Mouse (Mus musculus): ENCODE measurements around the gene Syt2. TPM values are rescaled to one million over a fixed set of nuclear protein-coding genes. Genes with fewer than 3 reads are reported as not detected.

Gene Syt2
- total RNA-seq, 2 experiments from 2014 or later: 35.2 to 36.0 TPM

- DNase-seq (ENCODE audit: low spot score in 2 of 2): no peak
- intact Hi-C loops (cut with DNase I): no loop called here
These were observed 76.4 kb downstream of the Syt2 start for GRCm38 (mm10) chr1:134722891-134723290.

- intact Hi-C loops (cut with DNase I): no loop called here
- peak; percentile 40 to 49 for DNase-seq (ENCODE audit: low spot score in 2 of 2)
These were observed 78.8 kb downstream of the Syt2 start for GRCm38 (mm10) chr1:134725276-134725675.

DNA sequence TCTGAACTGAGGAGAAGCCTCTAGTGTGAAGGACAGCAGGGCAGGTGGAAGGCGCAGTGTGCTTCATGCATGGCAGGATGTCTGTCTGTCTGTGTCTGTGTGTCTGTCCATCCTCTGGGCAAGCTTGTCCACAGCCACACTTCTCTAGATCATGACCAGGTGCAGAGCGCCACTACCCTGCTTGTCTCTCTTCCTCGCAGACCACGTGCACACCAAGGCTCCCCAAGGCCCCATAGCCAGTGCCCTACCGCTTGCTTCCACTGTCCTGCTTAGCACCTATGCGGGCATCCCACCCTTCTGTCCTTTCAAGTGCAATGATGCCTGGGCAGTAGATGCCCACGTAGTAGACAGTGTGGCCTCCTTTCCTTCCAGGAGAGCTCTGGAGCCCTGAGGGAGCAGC lies 80.0 kb downstream of the Syt2 start:
- DNase-seq (ENCODE audit: low spot score in 2 of 2): no peak
- intact Hi-C loops (cut with DNase I): no loop called here

- intact Hi-C loops (cut with DNase I): no loop called here
- no peak for DNase-seq (ENCODE audit: low spot score in 2 of 2)
These were observed 80.8 kb downstream of the Syt2 start for GRCm38 (mm10) chr1:134727256-134727655.

- intact Hi-C loops (cut with DNase I): no loop called here
- DNase-seq (ENCODE audit: low spot score in 2 of 2): no peak
These were observed 87.2 kb downstream of the Syt2 start for GRCm38 (mm10) chr1:134733659-134734058.

GRCm38 (mm10) chr1:134737463-134737862 lies 91.0 kb downstream of the Syt2 start:
- no peak for DNase-seq (ENCODE audit: low spot score in 2 of 2)
- intact Hi-C loops (cut with DNase I): no loop called here

GRCm38 (mm10) chr1:134741433-134741832 lies 95.0 kb downstream of the Syt2 start:
- peak; percentile 39 to 42 for DNase-seq (ENCODE audit: low spot score in 2 of 2)
- intact Hi-C loops (cut with DNase I): loop anchor here (10.0 kb wide), 1 partner anchor 83 kb away; no protein-coding TSS in a partner anchor

DNA sequence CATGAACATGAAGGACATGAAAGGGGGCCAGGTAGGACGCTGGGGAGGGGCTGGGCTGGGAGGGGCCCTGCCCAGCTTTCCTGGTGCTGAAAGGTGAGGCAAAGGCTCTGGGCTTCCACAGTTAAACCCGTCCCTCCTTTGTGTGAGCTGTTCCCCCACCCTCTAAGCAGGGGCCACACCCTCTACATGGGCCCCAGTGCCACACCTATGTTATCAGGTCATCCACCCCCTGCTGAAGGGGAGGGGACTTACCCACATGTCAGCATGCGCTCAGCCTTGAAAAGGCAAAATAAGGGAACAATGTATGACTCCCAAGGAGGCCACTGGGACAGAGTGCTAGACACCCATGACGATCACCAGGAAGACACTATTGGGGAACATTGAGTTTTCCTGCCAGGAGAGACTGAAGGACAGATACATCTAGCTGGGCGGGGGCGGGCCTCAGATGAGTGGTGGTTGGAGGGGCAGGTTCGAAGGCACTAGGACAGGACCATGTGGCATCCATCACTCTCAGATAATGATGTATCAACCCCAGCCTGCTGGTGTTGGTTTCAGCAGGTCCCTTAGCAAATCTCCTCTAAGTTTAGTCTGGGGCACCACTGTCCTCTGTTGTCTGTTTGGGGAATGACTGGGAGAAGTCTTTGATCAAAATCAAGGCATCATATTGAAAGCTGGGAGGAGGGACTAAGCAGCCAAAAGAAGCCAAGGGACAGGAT lies 95.6 kb downstream of the Syt2 start:
- intact Hi-C loops (cut with DNase I): loop anchor here (10.0 kb wide), 1 partner anchor 83 kb away; no protein-coding TSS in a partner anchor
- no peak for DNase-seq (ENCODE audit: low spot score in 2 of 2)

GRCm38 (mm10) chr1:134745648-134746047 lies 99.2 kb downstream of the Syt2 start:
- intact Hi-C loops (cut with DNase I): loop anchor here (5.0 to 10.0 kb wide), 2 partner anchors 79 to 107 kb away; no protein-coding TSS in a partner anchor
- DNase-seq (ENCODE audit: low spot score in 2 of 2): no peak

DNA sequence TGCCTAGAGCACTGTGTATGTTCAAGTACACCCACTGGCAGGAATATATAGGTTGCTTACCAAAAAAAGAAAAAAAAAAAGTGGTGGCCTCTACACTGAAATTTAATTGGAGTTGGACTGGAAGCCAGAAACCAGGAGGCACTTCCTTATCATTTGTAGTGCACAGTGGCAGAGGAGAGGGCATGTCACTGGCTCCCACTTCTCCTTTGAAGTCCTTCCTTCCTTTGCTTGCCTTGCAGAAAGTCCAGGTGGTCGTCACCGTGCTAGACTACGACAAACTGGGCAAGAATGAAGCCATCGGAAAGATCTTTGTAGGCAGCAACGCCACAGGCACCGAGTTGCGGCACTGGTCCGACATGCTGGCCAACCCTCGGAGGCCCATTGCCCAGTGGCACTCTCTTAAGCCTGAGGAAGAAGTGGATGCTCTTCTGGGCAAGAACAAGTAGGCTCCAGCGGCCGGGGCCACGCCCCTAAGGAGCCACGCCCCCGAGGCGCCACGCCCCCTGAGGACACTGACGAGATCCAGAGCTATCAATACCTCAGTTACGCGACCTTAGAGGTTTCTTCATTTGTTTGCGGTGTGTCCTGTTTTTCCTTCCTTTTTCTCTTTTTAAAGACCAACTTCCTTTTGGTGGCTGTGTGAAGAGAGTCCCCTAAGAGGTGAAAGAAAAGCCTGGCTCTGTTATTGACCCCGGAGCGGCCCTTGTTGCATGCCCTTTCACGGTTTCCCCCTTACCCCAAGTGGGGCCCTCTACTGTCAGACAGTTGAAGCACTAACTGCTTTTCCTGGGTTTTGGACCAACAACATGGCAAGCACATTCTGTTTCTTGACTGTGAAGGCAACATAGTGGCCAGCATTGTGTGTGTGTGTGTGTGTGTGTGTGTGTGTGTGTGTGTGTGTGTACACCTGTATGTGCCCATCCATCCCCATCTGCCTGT lies 101.0 kb downstream of the Syt2 start:
- DNase-seq (ENCODE audit: low spot score in 2 of 2): no peak
- intact Hi-C loops (cut with DNase I): loop anchor here (5.0 to 10.0 kb wide), 2 partner anchors 77 to 105 kb away; no protein-coding TSS in a partner anchor

- DNase-seq (ENCODE audit: low spot score in 2 of 2): no peak
- intact Hi-C loops (cut with DNase I): loop anchor here (5.0 to 10.0 kb wide), 2 partner anchors 75 to 102 kb away; no protein-coding TSS in a partner anchor
These were observed 103.4 kb downstream of the Syt2 start for GRCm38 (mm10) chr1:134749889-134750288.

- DNase-seq (ENCODE audit: low spot score in 2 of 2): no peak
- intact Hi-C loops (cut with DNase I): no loop called here
These were observed 106.0 kb downstream of the Syt2 start for GRCm38 (mm10) chr1:134752447-134752846.

DNA sequence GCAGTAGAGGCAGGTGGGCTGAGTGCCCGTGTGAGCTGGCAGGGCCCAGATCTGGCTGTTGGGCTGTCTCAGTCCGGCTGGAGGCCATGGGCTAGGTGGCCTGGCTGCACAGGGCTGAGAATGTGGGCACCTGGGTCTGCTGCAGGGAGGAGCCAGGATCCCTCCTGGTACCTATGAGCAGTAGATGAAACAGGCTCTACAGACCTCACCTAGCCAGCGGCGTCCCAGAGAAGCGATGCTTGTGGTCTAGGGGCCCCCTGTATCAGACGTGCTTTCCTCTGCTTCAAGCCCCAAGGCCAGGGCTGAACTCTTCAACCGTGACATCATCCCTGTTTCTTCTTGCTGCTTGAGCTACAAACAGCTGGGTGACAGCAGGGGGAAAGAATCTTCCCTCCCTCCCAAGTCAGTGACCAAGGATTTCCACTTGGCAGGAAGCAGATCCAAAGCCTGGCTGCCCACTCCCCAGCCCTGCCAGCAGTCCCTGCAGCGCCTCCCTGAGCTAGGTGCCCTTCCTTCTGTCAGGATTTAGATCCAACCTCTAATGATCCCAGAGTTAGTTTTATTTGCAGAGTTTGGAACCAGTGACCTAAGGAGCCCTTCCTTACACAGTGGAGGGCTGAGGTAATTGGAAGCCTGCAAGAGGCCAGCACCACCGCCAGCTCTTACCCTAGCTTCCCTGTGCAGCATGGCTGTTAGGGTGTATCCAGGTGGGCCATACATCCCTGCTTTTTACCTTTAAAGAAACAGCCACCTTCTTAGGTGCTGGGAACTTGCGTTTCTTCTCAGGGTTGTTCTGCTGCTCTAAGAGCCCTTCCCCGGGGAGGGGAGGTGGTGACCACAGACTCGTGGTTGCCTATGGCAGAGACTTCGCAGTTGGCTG lies 107.5 kb downstream of the Syt2 start:
- intact Hi-C loops (cut with DNase I): no loop called here
- DNase-seq (ENCODE audit: low spot score in 2 of 2): no peak

DNA sequence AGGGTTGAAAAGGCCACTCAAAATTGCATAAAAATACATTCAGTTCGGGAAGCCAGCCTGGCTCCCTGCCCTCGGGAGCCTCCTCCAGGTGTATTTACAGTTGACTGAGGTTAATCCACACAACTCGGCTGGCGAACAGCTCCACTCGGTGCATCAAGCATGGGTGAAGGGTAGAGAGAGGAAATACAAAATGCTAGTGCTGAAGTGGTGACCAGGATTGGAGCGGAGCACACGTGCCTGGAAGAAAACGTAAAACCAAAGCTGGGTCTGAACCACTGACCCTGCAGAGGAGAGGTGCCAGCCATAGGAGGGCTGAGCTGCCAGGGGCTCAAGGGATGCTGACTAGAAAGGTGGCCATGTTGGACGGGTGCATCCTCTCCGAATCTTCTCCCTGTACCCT lies 108.3 kb downstream of the Syt2 start:
- intact Hi-C loops (cut with DNase I): no loop called here

GRCm38 (mm10) chr1:134755548-134756189 lies 109.2 kb downstream of the Syt2 start:
- no peak for DNase-seq (ENCODE audit: low spot score in 2 of 2)
- intact Hi-C loops (cut with DNase I): no loop called here

More for the DNA sequence above, 108.3 kb downstream of the Syt2 start:
- DNase-seq (ENCODE audit: low spot score in 2 of 2): no peak

DNA sequence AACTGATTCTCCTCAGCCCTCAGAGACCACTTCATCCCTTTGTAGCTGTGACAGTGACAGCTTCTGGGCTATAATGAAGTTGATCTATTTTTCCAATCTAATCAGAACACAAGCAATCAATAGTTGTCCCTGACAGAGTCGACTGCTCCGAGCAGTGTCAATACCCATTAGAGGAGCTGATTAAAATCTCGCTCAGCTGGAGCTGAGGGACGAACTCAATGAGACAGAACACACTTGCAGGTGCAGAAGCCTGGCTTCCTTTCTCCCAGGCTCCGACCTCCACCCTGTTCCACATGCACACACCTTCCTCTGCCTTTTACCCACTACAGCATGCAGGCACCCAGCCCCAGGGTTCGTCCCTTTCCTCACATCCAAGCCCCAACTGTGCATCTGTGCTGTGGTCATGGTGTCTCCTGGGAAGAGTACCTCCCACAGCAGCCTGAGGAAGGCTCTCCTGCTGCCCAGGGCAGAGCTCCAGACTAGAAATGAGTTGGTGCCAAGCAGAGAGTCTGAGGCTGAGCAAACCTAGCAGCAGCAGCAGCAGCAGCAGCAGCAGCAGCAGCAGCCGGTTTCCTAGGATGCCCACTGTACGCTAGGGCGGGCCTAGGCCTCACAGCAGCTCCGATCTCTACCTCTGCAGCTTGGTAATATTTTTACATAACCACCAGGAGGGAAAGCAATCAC lies 109.9 kb downstream of the Syt2 start:
- peak in 1 of 2 experiments; percentile 40 for DNase-seq (ENCODE audit: low spot score in 2 of 2)
- intact Hi-C loops (cut with DNase I): no loop called here

DNA sequence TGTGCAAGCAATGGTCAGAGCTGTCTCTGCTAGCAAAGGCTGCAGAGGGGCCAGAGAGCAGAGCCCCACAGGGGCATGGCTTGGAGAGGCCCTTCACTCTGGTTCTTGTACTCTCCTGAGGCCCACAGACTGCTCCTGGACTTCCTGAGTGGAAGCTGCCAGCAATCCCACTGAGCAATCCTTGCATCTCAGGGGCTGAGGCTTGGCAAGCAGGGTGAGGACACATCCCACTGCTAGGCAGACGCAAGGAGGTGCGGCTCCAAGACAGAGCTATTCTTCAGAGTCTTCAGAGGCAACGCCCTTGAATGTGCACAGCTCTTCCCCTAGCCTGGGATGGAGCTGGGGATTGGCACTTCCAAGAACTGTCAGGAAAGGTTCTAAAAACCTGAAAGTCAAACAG lies 110.8 kb downstream of the Syt2 start:
- intact Hi-C loops (cut with DNase I): no loop called here

GRCm38 (mm10) chr1:134759133-134759532 lies 112.7 kb downstream of the Syt2 start:
- intact Hi-C loops (cut with DNase I): no loop called here
- no peak for DNase-seq (ENCODE audit: low spot score in 2 of 2)

More for the DNA sequence above, 110.8 kb downstream of the Syt2 start:
- DNase-seq (ENCODE audit: low spot score in 2 of 2): no peak
